Mouse (Mus musculus): ENCODE results near the gene Frmd3. TPM values are rescaled to one million over a fixed set of nuclear protein-coding genes. Genes with fewer than 3 reads are reported as not detected.
"Not testable (repeated sequence)": the region's sequence is repeated elsewhere in the genome, so short reads cannot be mapped to it uniquely, and the experiment has no call there.

The Frmd3 gene
- polyA plus RNA-seq, 1 experiment from 2014 or later = 14.7 TPM

DNA sequence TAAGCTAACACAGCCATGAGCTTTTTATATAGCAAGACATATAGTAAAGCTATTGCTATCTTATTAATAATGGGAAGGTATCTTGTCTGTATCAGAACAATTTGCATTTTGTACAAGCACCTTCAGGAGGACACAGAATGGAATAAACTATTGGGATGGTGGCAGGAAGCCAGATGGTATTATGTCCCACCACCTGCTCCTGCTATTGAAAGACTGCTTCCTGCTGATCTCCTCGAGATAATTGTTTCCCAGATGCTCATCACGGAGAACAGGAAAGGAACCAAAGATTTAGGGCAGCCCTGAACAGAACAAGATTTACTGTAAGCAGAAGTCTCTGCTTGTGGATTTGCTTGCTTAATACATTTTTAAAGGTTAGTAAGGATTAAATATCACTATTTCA is 63.5 kb downstream of the Frmd3 start:
- ATAC-seq (no peak; the same call in 1 of the 2 replicates), DNase-seq (ENCODE audit: low spot score) (peak; percentile 17)
- no peak overlapping the region for H3K27ac ChIP-seq (ENCODE audit: low read depth, low read length)
- H3K9ac ChIP-seq (ENCODE audit: low read length) = no peak overlapping the region
- no peaks in the 10 kb centered on the region for H3K9me3 ChIP-seq (replicated peaks; ENCODE audit: control insufficient read depth, low read length)
- WGBS = 43% methylated on average over 2 of the region's 2 CpGs
- no peak overlapping the region for H3K4me3 ChIP-seq (ENCODE audit: low read depth, low read length)
- H3K4me1 ChIP-seq (ENCODE audit: control insufficient read depth, insufficient read depth, low read length) = no peaks in the 10 kb centered on the region
- H3K36me3 ChIP-seq (ENCODE audit: control insufficient read depth, insufficient read depth, low read length) = no peaks in the 10 kb centered on the region
- H3K4me2 ChIP-seq (ENCODE audit: low read length) = no peak overlapping the region
- no peaks in the 10 kb centered on the region for H3K27me3 ChIP-seq (replicated peaks; ENCODE audit: control insufficient read depth, insufficient read depth, low read length)

DNA sequence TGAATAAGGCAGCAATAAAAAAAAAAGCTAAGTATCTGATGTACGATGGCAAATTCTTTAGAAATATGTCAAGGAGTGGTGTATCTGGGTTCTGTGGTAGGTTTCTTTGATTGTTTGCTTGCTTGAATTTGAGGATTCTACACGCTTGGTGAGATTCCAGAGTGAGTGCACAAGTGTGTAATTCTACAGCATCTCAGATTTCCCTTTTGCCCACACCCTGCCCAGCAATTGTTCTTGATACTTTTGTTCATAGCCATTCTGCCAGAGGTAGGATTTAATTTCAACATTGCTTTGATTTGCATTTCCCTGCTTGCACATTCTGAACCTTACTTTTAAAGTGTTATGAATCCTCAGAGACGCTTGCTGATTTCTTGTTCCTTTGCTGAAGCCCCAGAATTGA is 97.6 kb downstream of the Frmd3 start:
- DNase-seq (ENCODE audit: low spot score) (no peak), ATAC-seq (no peak)
- Histone ChIP-seq H3K27me3 (replicated peaks; ENCODE audit: control insufficient read depth, insufficient read depth, low read length) (no peaks in the 10 kb centered on the region), H3K36me3 (ENCODE audit: control insufficient read depth, insufficient read depth, low read length) (no peaks in the 10 kb centered on the region), H3K4me1 (ENCODE audit: control insufficient read depth, insufficient read depth, low read length) (no peaks in the 10 kb centered on the region), H3K4me3 (ENCODE audit: low read depth, low read length) (no peak overlapping the region), H3K9ac (ENCODE audit: low read length) (no peak overlapping the region), H3K4me2 (ENCODE audit: low read length) (no peak overlapping the region), H3K9me3 (replicated peaks; ENCODE audit: control insufficient read depth, low read length) (no peaks in the 10 kb centered on the region), H3K27ac (ENCODE audit: low read depth, low read length) (no peak overlapping the region)
- 85% methylated on average over 3 of the region's 3 CpGs for WGBS

DNA sequence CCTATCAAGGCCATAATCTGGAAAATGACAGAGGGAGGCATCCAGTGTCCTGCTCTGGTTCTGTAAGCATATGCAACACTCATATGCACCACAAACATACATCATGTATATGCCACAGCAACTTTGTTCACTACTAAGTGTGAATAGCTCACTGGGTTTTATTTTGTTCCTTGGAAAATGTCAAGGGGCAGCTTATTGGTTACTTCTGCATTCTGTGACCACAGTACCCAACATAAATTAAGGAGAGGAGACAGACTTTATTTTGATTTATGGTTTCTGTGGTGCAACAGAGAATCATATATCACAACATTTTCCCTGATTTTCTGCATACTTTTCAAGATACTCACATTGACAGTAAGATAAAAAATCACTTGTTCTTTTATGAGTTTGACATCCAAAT is 178.3 kb downstream of the Frmd3 start:
- Histone ChIP-seq H3K36me3 (ENCODE audit: control insufficient read depth, insufficient read depth, low read length) (no peaks in the 10 kb centered on the region), H3K4me3 (ENCODE audit: low read depth, low read length) (no peak overlapping the region), H3K27me3 (replicated peaks; ENCODE audit: control insufficient read depth, insufficient read depth, low read length) (no peaks in the 10 kb centered on the region), H3K4me1 (ENCODE audit: control insufficient read depth, insufficient read depth, low read length) (no peaks in the 10 kb centered on the region), H3K4me2 (ENCODE audit: low read length) (no peak overlapping the region), H3K27ac (ENCODE audit: low read depth, low read length) (no peak overlapping the region), H3K9me3 (replicated peaks; ENCODE audit: control insufficient read depth, low read length) (no peaks in the 10 kb centered on the region), H3K9ac (ENCODE audit: low read length) (no peak overlapping the region)
- ATAC-seq = no peak
- no peak for DNase-seq (ENCODE audit: low spot score)

DNA sequence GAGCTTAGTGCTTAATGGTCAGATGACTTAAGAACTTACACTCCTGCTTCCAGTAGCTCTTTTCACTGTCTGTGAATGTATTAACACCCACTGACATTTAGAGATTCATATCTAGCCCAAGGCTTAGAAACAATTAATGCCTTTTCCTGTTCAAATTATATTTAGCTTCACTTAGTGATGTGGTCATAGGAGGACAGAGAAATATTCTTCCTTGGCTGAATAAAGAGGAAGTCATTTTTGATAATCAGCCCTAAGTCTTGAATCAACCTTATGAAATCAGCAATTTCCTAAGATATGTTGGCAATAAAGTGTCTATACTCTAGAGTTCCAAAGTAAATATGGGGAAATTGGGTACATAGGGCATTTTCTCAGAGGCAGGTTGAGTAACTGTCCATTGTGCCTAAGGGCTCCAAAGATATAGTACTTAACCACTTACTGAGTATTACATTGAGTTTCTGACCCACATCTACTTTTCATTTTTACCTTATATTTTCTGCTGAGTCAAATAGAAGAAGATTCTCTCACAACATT is 188.1 kb downstream of the Frmd3 start:
- Histone ChIP-seq H3K4me2 (ENCODE audit: low read length) (no peak overlapping the region), H3K27me3 (replicated peaks; ENCODE audit: control insufficient read depth, insufficient read depth, low read length) (no peaks in the 10 kb centered on the region), H3K36me3 (ENCODE audit: control insufficient read depth, insufficient read depth, low read length) (no peaks in the 10 kb centered on the region), H3K27ac (ENCODE audit: low read depth, low read length) (no peak overlapping the region), H3K4me3 (ENCODE audit: low read depth, low read length) (no peak overlapping the region), H3K4me1 (ENCODE audit: control insufficient read depth, insufficient read depth, low read length) (no peaks in the 10 kb centered on the region), H3K9ac (ENCODE audit: low read length) (no peak overlapping the region), H3K9me3 (replicated peaks; ENCODE audit: control insufficient read depth, low read length) (no peaks in the 10 kb centered on the region; the same call in 1 of the 2 replicates)
- no peak for ATAC-seq
- DNase-seq (ENCODE audit: low spot score) = no peak

DNA sequence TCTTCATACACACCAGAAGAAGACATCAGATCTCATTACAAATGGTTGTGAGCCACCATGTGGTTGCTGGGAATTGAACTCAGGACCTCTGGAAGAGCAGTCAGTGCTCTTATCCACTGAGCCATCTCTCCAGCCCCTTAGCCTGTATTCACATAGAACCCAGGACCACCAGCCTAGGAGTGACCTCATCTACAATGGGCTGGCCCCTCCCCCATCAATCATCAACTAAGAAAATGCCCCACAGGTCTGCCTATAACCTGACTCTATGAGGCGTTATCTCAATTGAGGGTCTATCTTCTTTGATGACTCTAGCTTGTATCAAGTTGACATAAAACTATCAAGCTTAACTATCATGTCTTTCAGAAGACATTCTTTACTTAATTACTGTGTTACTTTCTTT is 208.5 kb downstream of the Frmd3 start:
- not testable (repeated sequence) for H3K4me1 ChIP-seq (ENCODE audit: control insufficient read depth, insufficient read depth, low read length); H3K36me3 ChIP-seq (ENCODE audit: control insufficient read depth, insufficient read depth, low read length); ATAC-seq; H3K27ac ChIP-seq (ENCODE audit: low read depth, low read length); H3K27me3 ChIP-seq (replicated peaks; ENCODE audit: control insufficient read depth, insufficient read depth, low read length); H3K4me3 ChIP-seq (ENCODE audit: low read depth, low read length); DNase-seq (ENCODE audit: low spot score); H3K9ac ChIP-seq (ENCODE audit: low read length); H3K4me2 ChIP-seq (ENCODE audit: low read length); H3K9me3 ChIP-seq (replicated peaks; ENCODE audit: control insufficient read depth, low read length)
- WGBS = 86% methylated on average over 1 of the region's 1 CpGs

DNA sequence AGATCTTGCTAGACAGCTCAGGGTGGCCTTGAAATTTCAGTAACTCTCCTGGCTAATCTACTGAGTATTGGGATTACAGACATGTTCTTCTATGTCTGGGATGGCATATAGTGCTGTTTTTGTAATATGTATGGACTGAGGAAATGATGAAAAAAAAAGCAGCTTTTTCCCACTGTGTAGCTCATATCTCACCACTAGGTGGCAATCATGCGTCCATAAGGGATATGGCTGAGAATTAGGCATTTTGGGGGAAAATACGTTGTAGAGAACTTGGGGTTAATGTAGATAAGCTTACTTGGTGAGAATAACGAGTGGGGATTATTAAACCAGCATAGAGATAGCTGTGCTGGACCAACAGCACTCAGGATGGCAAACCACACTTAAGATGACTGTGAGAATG is 209.1 kb downstream of the Frmd3 start:
- Histone ChIP-seq H3K9me3 (replicated peaks; ENCODE audit: control insufficient read depth, low read length) (no peaks in the 10 kb centered on the region), H3K36me3 (ENCODE audit: control insufficient read depth, insufficient read depth, low read length) (no peaks in the 10 kb centered on the region), H3K4me3 (ENCODE audit: low read depth, low read length) (no peak overlapping the region), H3K27ac (ENCODE audit: low read depth, low read length) (no peak overlapping the region), H3K27me3 (replicated peaks; ENCODE audit: control insufficient read depth, insufficient read depth, low read length) (no peaks in the 10 kb centered on the region), H3K4me1 (ENCODE audit: control insufficient read depth, insufficient read depth, low read length) (no peaks in the 10 kb centered on the region), H3K4me2 (ENCODE audit: low read length) (no peak overlapping the region), H3K9ac (ENCODE audit: low read length) (no peak overlapping the region)
- 32% methylated on average over 3 of the region's 3 CpGs for WGBS
- ATAC-seq (no peak), DNase-seq (ENCODE audit: low spot score) (peak; percentile 49)

DNA sequence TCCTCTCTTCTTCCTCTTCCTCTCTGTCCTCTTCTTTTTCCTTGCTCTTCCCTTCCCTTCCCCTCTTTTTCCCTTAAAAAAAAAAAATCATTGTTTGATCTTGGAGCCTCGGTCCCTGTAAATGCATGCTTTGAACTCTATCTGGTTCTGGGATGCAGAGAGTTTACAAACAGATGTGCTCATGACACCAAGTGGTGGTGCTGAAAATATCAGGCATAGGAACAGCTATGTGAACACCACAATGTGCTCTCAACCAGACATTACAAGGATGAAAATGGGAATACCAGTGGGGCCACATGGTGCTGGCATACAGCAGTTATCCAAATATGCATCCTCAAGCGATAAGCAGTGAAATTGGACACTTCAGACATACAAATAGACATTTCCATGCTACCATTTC is 211.0 kb downstream of the Frmd3 start:
- Histone ChIP-seq H3K36me3 (ENCODE audit: control insufficient read depth, insufficient read depth, low read length) (no peaks in the 10 kb centered on the region), H3K27me3 (replicated peaks; ENCODE audit: control insufficient read depth, insufficient read depth, low read length) (no peaks in the 10 kb centered on the region), H3K4me2 (ENCODE audit: low read length) (no peak overlapping the region), H3K4me3 (ENCODE audit: low read depth, low read length) (no peak overlapping the region), H3K27ac (ENCODE audit: low read depth, low read length) (no peak overlapping the region), H3K9ac (ENCODE audit: low read length) (no peak overlapping the region), H3K9me3 (replicated peaks; ENCODE audit: control insufficient read depth, low read length) (no peaks in the 10 kb centered on the region), H3K4me1 (ENCODE audit: control insufficient read depth, insufficient read depth, low read length) (no peaks in the 10 kb centered on the region)
- ATAC-seq (no peak), DNase-seq (ENCODE audit: low spot score) (no peak)
- 69% methylated on average over 2 of the region's 2 CpGs for WGBS

DNA sequence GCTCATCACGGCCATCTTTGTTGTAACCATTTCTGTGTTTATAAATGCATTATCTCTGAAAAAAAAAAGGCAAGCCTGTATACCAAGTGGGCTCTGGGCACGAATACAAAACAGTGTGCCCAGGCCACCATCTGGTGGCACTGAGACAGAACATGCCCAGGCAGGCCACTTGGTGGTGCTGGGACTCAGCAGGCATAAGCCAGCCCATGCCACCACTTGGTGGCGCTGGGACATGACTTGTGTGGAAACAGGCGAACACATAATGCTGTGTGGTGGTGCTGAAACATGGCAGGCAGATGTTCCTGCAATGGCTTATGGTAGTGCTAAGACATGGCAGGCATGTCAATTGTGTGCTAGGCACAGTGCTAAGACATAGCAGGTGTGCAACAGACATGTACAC is 217.8 kb downstream of the Frmd3 start:
- Histone ChIP-seq H3K27me3 (replicated peaks; ENCODE audit: control insufficient read depth, insufficient read depth, low read length) (no peaks in the 10 kb centered on the region), H3K9me3 (replicated peaks; ENCODE audit: control insufficient read depth, low read length) (no peaks in the 10 kb centered on the region), H3K9ac (ENCODE audit: low read length) (no peak overlapping the region), H3K27ac (ENCODE audit: low read depth, low read length) (no peak overlapping the region), H3K4me1 (ENCODE audit: control insufficient read depth, insufficient read depth, low read length) (no peaks in the 10 kb centered on the region), H3K4me2 (ENCODE audit: low read length) (no peak overlapping the region), H3K36me3 (ENCODE audit: control insufficient read depth, insufficient read depth, low read length) (no peaks in the 10 kb centered on the region), H3K4me3 (ENCODE audit: low read depth, low read length) (no peak overlapping the region)
- peak; percentile 11 for DNase-seq (ENCODE audit: low spot score)
- WGBS = 76% methylated on average over 4 of the region's 4 CpGs
- ATAC-seq = peak; percentile 15; the same call in 1 of the 2 replicates

DNA sequence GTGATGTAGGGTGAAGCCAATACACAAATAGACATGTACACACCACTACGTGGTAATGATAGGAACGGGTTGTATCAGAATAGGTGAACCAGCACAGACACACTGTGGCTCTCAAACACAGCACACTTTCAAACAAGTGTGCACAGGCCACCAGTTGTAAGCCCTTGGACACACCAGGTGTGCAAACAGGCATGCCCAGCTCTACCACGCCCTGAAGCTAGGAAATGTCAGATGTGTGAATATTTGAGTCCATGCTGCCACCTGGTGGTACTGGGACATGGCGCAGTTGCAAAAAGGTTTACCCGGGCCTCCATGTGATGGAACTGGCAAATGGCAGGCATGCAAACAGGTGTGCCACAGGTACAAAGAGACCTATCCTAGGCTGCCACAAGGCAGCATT is 218.2 kb downstream of the Frmd3 start:
- Histone ChIP-seq H3K9me3 (replicated peaks; ENCODE audit: control insufficient read depth, low read length) (no peaks in the 10 kb centered on the region), H3K36me3 (ENCODE audit: control insufficient read depth, insufficient read depth, low read length) (no peaks in the 10 kb centered on the region), H3K27me3 (replicated peaks; ENCODE audit: control insufficient read depth, insufficient read depth, low read length) (no peaks in the 10 kb centered on the region), H3K27ac (ENCODE audit: low read depth, low read length) (no peak overlapping the region), H3K4me3 (ENCODE audit: low read depth, low read length) (no peak overlapping the region), H3K4me1 (ENCODE audit: control insufficient read depth, insufficient read depth, low read length) (no peaks in the 10 kb centered on the region), H3K4me2 (ENCODE audit: low read length) (no peak overlapping the region), H3K9ac (ENCODE audit: low read length) (no peak overlapping the region)
- DNase-seq (ENCODE audit: low spot score) (peak; percentile 44), ATAC-seq (peak; percentile 51)
- WGBS = 67% methylated on average over 5 of the region's 5 CpGs
